Mouse (Mus musculus) thymus, adult 2 months (tissue): ENCODE data around the gene Mettl2.

ENCODE experiments used
- CTCF ChIP-seq: fragments of 200-500 bp; IDR thresholded peaks from 2 replicates; pipeline ENCODE4 v1.5.1; 2012; ENCODE audit warnings: mild to moderate bottlenecking, control low read depth, low read length, moderate library complexity, borderline replicate concordance; ENCODE audit not compliant: control insufficient read depth, poor library complexity, insufficient read depth; ENCODE audit errors: extremely low read depth
- POLR2A ChIP-seq: fragments of 200-500 bp; IDR thresholded peaks from 2 replicates; pipeline ENCODE4 v1.6.1; 2012; ENCODE audit warnings: mild to moderate bottlenecking, low read length, control low read depth, moderate library complexity; ENCODE audit not compliant: control insufficient read depth, poor library complexity, insufficient read depth; ENCODE audit errors: extremely low read depth

- TF ChIP-seq POLR2A (no peak), CTCF (no peak)
Observed at GRCm38 (mm10) chr11:105126520-105127029, 350 bp downstream of the Mettl2 start.
